Mouse (Mus musculus): Measurements from ENCODE around the gene Nfkbie.

GRCm38 (mm10) chr17:45544001-45544872 is 11.3 kb upstream of the Nfkbie start:
- TF ChIP-seq CTCF (IDR thresholded peaks at IDR 0.05; ENCODE audit: low read depth) = no peak
- no peak for TF ChIP-seq EP300 (IDR thresholded peaks at IDR 0.05; ENCODE audit: low read depth)
